Mouse (Mus musculus) G1E (cell line): ENCODE measurements around the gene Igf2bp3. TPM values are rescaled to one million over a fixed set of nuclear protein-coding genes. Genes with fewer than 3 reads are reported as not detected.

ENCODE experiments used
- ATAC-seq: 2 replicates; pipeline ENCODE4 v1.8.0; 2016; ENCODE audit warnings: mild to moderate bottlenecking; ENCODE audit not compliant: insufficient number of reproducible peaks, poor library complexity, low FRiP score, severe bottlenecking; ENCODE audit errors: extremely low read depth
- DNase-seq: peaks from one replicate; pipeline ENCODE4 v3.0.0; 2012; ENCODE audit warnings: low spot score
- H3K27me3 ChIP-seq: 2 replicates; pipeline ENCODE4 v1.6.1; 2012; ENCODE audit warnings: mild to moderate bottlenecking, low read length, inconsistent platforms; ENCODE audit not compliant: insufficient read depth
- H3K36me3 ChIP-seq: replicated peaks from 2 replicates; pipeline ENCODE3; 2012; ENCODE audit warnings: mild to moderate bottlenecking, inconsistent platforms
- H3K4me1 ChIP-seq: 2 replicates; pipeline ENCODE4 v1.6.1; 2012; ENCODE audit warnings: low read depth, low read length, inconsistent platforms, mixed read lengths; ENCODE audit not compliant: insufficient read depth
- H3K4me3 ChIP-seq: 2 replicates; pipeline ENCODE4 v1.5.1; 2012; ENCODE audit warnings: low read depth, mild to moderate bottlenecking, inconsistent platforms, low read length, moderate library complexity, mixed read lengths
- H3K9me3 ChIP-seq: replicated peaks from 2 replicates; pipeline ENCODE4 v1.6.1; 2012; ENCODE audit warnings: inconsistent platforms
- CTCF ChIP-seq: IDR thresholded peaks from 2 replicates; pipeline ENCODE4 v1.5.1; 2012; ENCODE audit warnings: low read depth, low read length, inconsistent platforms, mixed read lengths
- GATA1 ChIP-seq: IDR thresholded peaks from 2 replicates; pipeline ENCODE4 v1.6.1; 2012; ENCODE audit warnings: borderline replicate concordance, low read length, inconsistent platforms, mixed read lengths
- GATA2 ChIP-seq: IDR thresholded peaks from 2 replicates; pipeline ENCODE4 v1.6.1; 2012; ENCODE audit warnings: low read depth, low read length, inconsistent platforms, borderline replicate concordance
- POLR2AphosphoS5 ChIP-seq: IDR thresholded peaks from 2 replicates; pipeline ENCODE4 v1.6.1; 2012; ENCODE audit warnings: low read depth, low read length, inconsistent platforms; ENCODE audit not compliant: insufficient replicate concordance
- TAL1 ChIP-seq: conservative IDR thresholded peaks from 2 replicates; pipeline ENCODE4 v1.6.1; 2012; ENCODE audit warnings: low read depth, low read length, inconsistent platforms, mixed read lengths
- polyA plus RNA-seq: library from polyadenylated mRNA; stranded (reverse); fragments of >175 nt; gene quantifications from 2 replicates; pipeline ENCODE4 v1.2.3, GENCODE M21; 2012
- total RNA-seq, 2 experiments: library from RNA; stranded (forward) in 1 of 2; stranded (reverse) in 1 of 2; fragments of 200-1000 nt in 1 of 2; fragments of >200 nt in 1 of 2; fragmentation: Nextera tagmentation in 1 of 2; gene quantifications; 2 replicates each; pipeline ENCODE4 v1.2.3; 2014 to 2017

Igf2bp3 gene
- total and polyA plus RNA-seq, 3 experiments, result 25.9 to 50.9 (median 41.2) TPM

- DNase-seq (no peak), ATAC-seq (no peak)
- TF ChIP-seq TAL1, result no peak
- TF ChIP-seq GATA1, result no peak
- no peak for TF ChIP-seq POLR2AphosphoS5
- no peak for TF ChIP-seq CTCF
- TF ChIP-seq GATA2, result no peak
- Histone ChIP-seq H3K4me3 (no peak overlapping the region), H3K9me3 (no peaks in the 10 kb centered on the region), H3K27me3 (no peaks in the 10 kb centered on the region), H3K36me3 (peaks cover 24% of the 10 kb centered on the region), H3K4me1 (peaks cover 40% of the 10 kb centered on the region)
Observed at GRCm38 (mm10) chr6:49171216-49171615, 43.5 kb downstream of the Igf2bp3 start.

GRCm38 (mm10) chr6:49168648-49169047 is 46.1 kb downstream of the Igf2bp3 start:
- Histone ChIP-seq H3K27me3 (no peaks in the 10 kb centered on the region), H3K36me3 (peaks cover 48% of the 10 kb centered on the region), H3K4me1 (peaks cover 23% of the 10 kb centered on the region), H3K9me3 (no peaks in the 10 kb centered on the region), H3K4me3 (no peak overlapping the region)
- ATAC-seq (no peak), DNase-seq (no peak)
- TF ChIP-seq CTCF (no peak), GATA2 (no peak), GATA1 (no peak), POLR2AphosphoS5 (no peak), TAL1 (no peak)

- no peak for ATAC-seq
- Histone ChIP-seq H3K9me3 (no peaks in the 10 kb centered on the region), H3K4me3 (no peak overlapping the region), H3K27me3 (no peaks in the 10 kb centered on the region), H3K36me3 (peaks cover 52% of the 10 kb centered on the region), H3K4me1 (peaks cover 14% of the 10 kb centered on the region)
- DNase-seq, result no peak
- TF ChIP-seq TAL1, result no peak
- no peak for TF ChIP-seq POLR2AphosphoS5
- TF ChIP-seq GATA2, result no peak
- TF ChIP-seq GATA1, result no peak
- no peak for TF ChIP-seq CTCF
Observed at GRCm38 (mm10) chr6:49167406-49167805, 47.4 kb downstream of the Igf2bp3 start.

- H3K4me3 ChIP-seq, result no peak overlapping the region
- H3K9me3 ChIP-seq, result no peaks in the 10 kb centered on the region
- TF ChIP-seq GATA1 (no peak), TAL1 (no peak), GATA2 (no peak), CTCF (no peak), POLR2AphosphoS5 (no peak)
- H3K4me1 ChIP-seq, result peaks cover 13% of the 10 kb centered on the region
- no peaks in the 10 kb centered on the region for H3K27me3 ChIP-seq
- DNase-seq (no peak), ATAC-seq (no peak)
- H3K36me3 ChIP-seq, result peaks cover 55% of the 10 kb centered on the region
Observed at GRCm38 (mm10) chr6:49166318-49166717, 48.4 kb downstream of the Igf2bp3 start.

GRCm38 (mm10) chr6:49165855-49166254 is 48.9 kb downstream of the Igf2bp3 start:
- H3K27me3 ChIP-seq, result no peaks in the 10 kb centered on the region
- peaks cover 56% of the 10 kb centered on the region for H3K36me3 ChIP-seq
- ATAC-seq, result no peak
- H3K4me3 ChIP-seq, result no peak overlapping the region
- DNase-seq, result no peak
- no peaks in the 10 kb centered on the region for H3K9me3 ChIP-seq
- no peak for TF ChIP-seq TAL1
- no peak for TF ChIP-seq CTCF
- TF ChIP-seq GATA1, result no peak
- no peak for TF ChIP-seq POLR2AphosphoS5
- no peak for TF ChIP-seq GATA2
- peaks cover 10% of the 10 kb centered on the region for H3K4me1 ChIP-seq

- ATAC-seq (no peak), DNase-seq (no peak)
- no peak overlapping the region for H3K4me3 ChIP-seq
- no peaks in the 10 kb centered on the region for H3K9me3 ChIP-seq
- H3K4me1 ChIP-seq, result peaks cover 10% of the 10 kb centered on the region
- TF ChIP-seq CTCF (no peak), TAL1 (no peak), GATA2 (no peak), GATA1 (no peak), POLR2AphosphoS5 (no peak)
- H3K27me3 ChIP-seq, result no peaks in the 10 kb centered on the region
- H3K36me3 ChIP-seq, result peaks cover 49% of the 10 kb centered on the region
Observed at GRCm38 (mm10) chr6:49165101-49165500, 49.7 kb downstream of the Igf2bp3 start.

- Histone ChIP-seq H3K4me1 (peaks cover 8% of the 10 kb centered on the region), H3K9me3 (no peaks in the 10 kb centered on the region), H3K27me3 (no peaks in the 10 kb centered on the region), H3K36me3 (peaks cover 49% of the 10 kb centered on the region), H3K4me3 (no peak overlapping the region)
- DNase-seq (no peak), ATAC-seq (no peak)
- no peak for TF ChIP-seq POLR2AphosphoS5
- TF ChIP-seq GATA1, result no peak
- TF ChIP-seq CTCF, result no peak
- no peak for TF ChIP-seq GATA2
Observed at GRCm38 (mm10) chr6:49164701-49165100, 50.1 kb downstream of the Igf2bp3 start.
